Mouse (Mus musculus): ENCODE results near the gene Dpyd.

Gene Dpyd

GRCm38 (mm10) chr3:118676052-118676777, 114.3 kb downstream of the Dpyd start:
- no peak for DNase-seq (ENCODE audit: low read depth)

GRCm38 (mm10) chr3:118680803-118681202, 118.9 kb downstream of the Dpyd start:
- DNase-seq (ENCODE audit: low read depth) = no peak

GRCm38 (mm10) chr3:118750269-118750668, 188.3 kb downstream of the Dpyd start:
- DNase-seq (ENCODE audit: low read depth) = no peak

GRCm38 (mm10) chr3:118753623-118754022, 191.7 kb downstream of the Dpyd start:
- DNase-seq (ENCODE audit: low read depth) = no peak

- no peak for DNase-seq (ENCODE audit: low read depth)
Measured at GRCm38 (mm10) chr3:118756099-118756498, 194.2 kb downstream of the Dpyd start.

- no peak for DNase-seq (ENCODE audit: low read depth)
Measured at GRCm38 (mm10) chr3:118812885-118813284, 251.0 kb downstream of the Dpyd start.

- DNase-seq (ENCODE audit: low read depth) = no peak
Measured at GRCm38 (mm10) chr3:118850613-118851527, 288.9 kb downstream of the Dpyd start.

GRCm38 (mm10) chr3:118852711-118853110, 290.8 kb downstream of the Dpyd start:
- DNase-seq (ENCODE audit: low read depth) = no peak

GRCm38 (mm10) chr3:118855411-118855810, 293.5 kb downstream of the Dpyd start:
- no peak for DNase-seq (ENCODE audit: low read depth)

- DNase-seq (ENCODE audit: low read depth) = no peak
Measured at GRCm38 (mm10) chr3:118869113-118870107, 307.5 kb downstream of the Dpyd start.

- DNase-seq (ENCODE audit: low read depth) = no peak
Measured at GRCm38 (mm10) chr3:118875871-118876270, 313.9 kb downstream of the Dpyd start.

GRCm38 (mm10) chr3:118899036-118899435, 337.1 kb downstream of the Dpyd start:
- no peak for DNase-seq (ENCODE audit: low read depth)

- no peak for DNase-seq (ENCODE audit: low read depth)
Measured at GRCm38 (mm10) chr3:118991312-118991711, 429.4 kb downstream of the Dpyd start.

- no peak for DNase-seq (ENCODE audit: low read depth)
Measured at GRCm38 (mm10) chr3:118991793-118992192, 429.9 kb downstream of the Dpyd start.

GRCm38 (mm10) chr3:119021255-119021654, 459.3 kb downstream of the Dpyd start:
- DNase-seq (ENCODE audit: low read depth) = no peak

- no peak for DNase-seq (ENCODE audit: low read depth)
Measured at GRCm38 (mm10) chr3:119042611-119043010, 480.7 kb downstream of the Dpyd start.

- DNase-seq (ENCODE audit: low read depth) = no peak
Measured at GRCm38 (mm10) chr3:119056144-119056543, 494.2 kb downstream of the Dpyd start.

GRCm38 (mm10) chr3:119063214-119063613, 501.3 kb downstream of the Dpyd start:
- DNase-seq (ENCODE audit: low read depth) = no peak

GRCm38 (mm10) chr3:119063642-119064041, 501.7 kb downstream of the Dpyd start:
- DNase-seq (ENCODE audit: low read depth) = no peak

GRCm38 (mm10) chr3:119064746-119065145, 502.8 kb downstream of the Dpyd start:
- no peak for DNase-seq (ENCODE audit: low read depth)

- DNase-seq (ENCODE audit: low read depth) = no peak
Measured at GRCm38 (mm10) chr3:119067221-119067620, 505.3 kb downstream of the Dpyd start.

- no peak for DNase-seq (ENCODE audit: low read depth)
Measured at GRCm38 (mm10) chr3:119086618-119087017, 524.7 kb downstream of the Dpyd start.
